Mouse (Mus musculus): ENCODE measurements around the gene Cdk2ap2. TPM values are rescaled to one million over a fixed set of nuclear protein-coding genes. Genes with fewer than 3 reads are reported as not detected.
"Not testable (repeated sequence)": the region's sequence is repeated elsewhere in the genome, so short reads cannot be mapped to it uniquely, and the experiment has no call there.

Cdk2ap2 gene
- total and polyA plus RNA-seq, 3 experiments: 25.4 to 60.2 (median 40.9) TPM

- Histone ChIP-seq H3K9me3 (replicated peaks) (no peaks in the 10 kb centered on the region), H3K4me1 (ENCODE audit: insufficient read depth, low read depth, low read length) (peaks cover 2% of the 10 kb centered on the region; the same call in 1 of the 2 replicates), H3K36me3 (replicated peaks) (no peaks in the 10 kb centered on the region), H3K4me3 (ENCODE audit: low read depth, low read length) (no peak overlapping the region), H3K27me3 (ENCODE audit: insufficient read depth, low read length) (peaks cover 27% of the 10 kb centered on the region)
- ATAC-seq (ENCODE audit: extremely low read depth, insufficient number of reproducible peaks, low FRiP score, poor library complexity, severe bottlenecking) (no peak), DNase-seq (ENCODE audit: low spot score) (no peak)
- TF ChIP-seq GATA1 (IDR thresholded peaks at IDR 0.05; ENCODE audit: borderline replicate concordance, low read length) (no peak), GATA2 (IDR thresholded peaks at IDR 0.05; ENCODE audit: borderline replicate concordance, low read depth, low read length) (no peak), POLR2AphosphoS5 (IDR thresholded peaks at IDR 0.05; ENCODE audit: insufficient replicate concordance, low read depth, low read length) (no peak), TAL1 (conservative IDR thresholded peaks at IDR 0.05; ENCODE audit: low read depth, low read length) (no peak), CTCF (IDR thresholded peaks at IDR 0.05; ENCODE audit: low read depth, low read length) (no peak)
Measured at GRCm38 (mm10) chr19:4066280-4066679, 30.7 kb upstream of the Cdk2ap2 start.

- H3K27me3 ChIP-seq (ENCODE audit: insufficient read depth, low read length): peaks cover 30% of the 10 kb centered on the region
- TF ChIP-seq GATA1 (IDR thresholded peaks at IDR 0.05; ENCODE audit: borderline replicate concordance, low read length): no peak
- TF ChIP-seq TAL1 (conservative IDR thresholded peaks at IDR 0.05; ENCODE audit: low read depth, low read length): no peak
- no peak for TF ChIP-seq POLR2AphosphoS5 (IDR thresholded peaks at IDR 0.05; ENCODE audit: insufficient replicate concordance, low read depth, low read length)
- TF ChIP-seq CTCF (IDR thresholded peaks at IDR 0.05; ENCODE audit: low read depth, low read length): no peak
- TF ChIP-seq GATA2 (IDR thresholded peaks at IDR 0.05; ENCODE audit: borderline replicate concordance, low read depth, low read length): no peak
- no peaks in the 10 kb centered on the region for H3K9me3 ChIP-seq (replicated peaks)
- H3K4me3 ChIP-seq (ENCODE audit: low read depth, low read length): no peak overlapping the region
- H3K4me1 ChIP-seq (ENCODE audit: insufficient read depth, low read depth, low read length): peaks cover 2% of the 10 kb centered on the region; the same call in 1 of the 2 replicates
- ATAC-seq (ENCODE audit: extremely low read depth, insufficient number of reproducible peaks, low FRiP score, poor library complexity, severe bottlenecking): no peak
- DNase-seq (ENCODE audit: low spot score): no peak
- no peaks in the 10 kb centered on the region for H3K36me3 ChIP-seq (replicated peaks)
Measured at GRCm38 (mm10) chr19:4066877-4067276, 30.1 kb upstream of the Cdk2ap2 start.

DNA sequence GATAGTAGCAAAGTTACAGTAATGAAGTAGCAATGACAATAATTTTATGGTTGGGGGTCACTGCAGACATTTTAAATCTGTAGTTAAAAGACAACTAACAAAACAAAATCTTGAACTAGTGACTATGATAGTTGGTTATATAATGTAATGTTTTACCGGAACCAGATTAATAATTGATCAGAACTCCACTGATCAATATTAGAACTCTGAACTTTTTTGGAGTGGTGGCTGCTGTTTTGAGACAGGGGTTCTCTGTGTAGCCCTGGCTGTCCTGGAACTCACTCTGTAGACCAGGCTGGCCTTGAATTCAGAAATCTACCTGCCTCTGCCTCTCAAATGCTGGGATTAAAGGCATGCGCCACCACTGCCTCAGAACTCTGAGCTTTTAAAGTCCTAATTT lies 28.7 kb upstream of the Cdk2ap2 start:
- not testable (repeated sequence) for H3K9me3 ChIP-seq (replicated peaks); H3K4me3 ChIP-seq (ENCODE audit: low read depth, low read length); H3K4me1 ChIP-seq (ENCODE audit: insufficient read depth, low read depth, low read length); ATAC-seq (ENCODE audit: extremely low read depth, insufficient number of reproducible peaks, low FRiP score, poor library complexity, severe bottlenecking); DNase-seq (ENCODE audit: low spot score); H3K36me3 ChIP-seq (replicated peaks)
- H3K27me3 ChIP-seq (ENCODE audit: insufficient read depth, low read length): peaks cover 32% of the 10 kb centered on the region

GRCm38 (mm10) chr19:4068717-4069410 lies 28.1 kb upstream of the Cdk2ap2 start:
- no peak for ATAC-seq (ENCODE audit: extremely low read depth, insufficient number of reproducible peaks, low FRiP score, poor library complexity, severe bottlenecking)
- Histone ChIP-seq H3K4me1 (ENCODE audit: insufficient read depth, low read depth, low read length) (peaks cover 2% of the 10 kb centered on the region; the same call in 1 of the 2 replicates), H3K9me3 (replicated peaks) (no peaks in the 10 kb centered on the region), H3K27me3 (ENCODE audit: insufficient read depth, low read length) (peaks cover 37% of the 10 kb centered on the region), H3K36me3 (replicated peaks) (no peaks in the 10 kb centered on the region), H3K4me3 (ENCODE audit: low read depth, low read length) (no peak overlapping the region)
- TF ChIP-seq POLR2AphosphoS5 (IDR thresholded peaks at IDR 0.05; ENCODE audit: insufficient replicate concordance, low read depth, low read length): no peak
- no peak for TF ChIP-seq CTCF (IDR thresholded peaks at IDR 0.05; ENCODE audit: low read depth, low read length)
- TF ChIP-seq GATA1 (IDR thresholded peaks at IDR 0.05; ENCODE audit: borderline replicate concordance, low read length): no peak
- no peak for TF ChIP-seq TAL1 (conservative IDR thresholded peaks at IDR 0.05; ENCODE audit: low read depth, low read length)
- no peak for TF ChIP-seq GATA2 (IDR thresholded peaks at IDR 0.05; ENCODE audit: borderline replicate concordance, low read depth, low read length)
- no peak for DNase-seq (ENCODE audit: low spot score)

GRCm38 (mm10) chr19:4070311-4070710 lies 26.7 kb upstream of the Cdk2ap2 start:
- Histone ChIP-seq H3K4me3 (ENCODE audit: low read depth, low read length) (no peak overlapping the region), H3K36me3 (replicated peaks) (no peaks in the 10 kb centered on the region), H3K27me3 (ENCODE audit: insufficient read depth, low read length) (peaks cover 38% of the 10 kb centered on the region), H3K9me3 (replicated peaks) (no peaks in the 10 kb centered on the region), H3K4me1 (ENCODE audit: insufficient read depth, low read depth, low read length) (peaks cover 2% of the 10 kb centered on the region; the same call in 1 of the 2 replicates)
- TF ChIP-seq CTCF (IDR thresholded peaks at IDR 0.05; ENCODE audit: low read depth, low read length): no peak
- TF ChIP-seq GATA2 (IDR thresholded peaks at IDR 0.05; ENCODE audit: borderline replicate concordance, low read depth, low read length): no peak
- no peak for TF ChIP-seq POLR2AphosphoS5 (IDR thresholded peaks at IDR 0.05; ENCODE audit: insufficient replicate concordance, low read depth, low read length)
- ATAC-seq (ENCODE audit: extremely low read depth, insufficient number of reproducible peaks, low FRiP score, poor library complexity, severe bottlenecking) (no peak), DNase-seq (ENCODE audit: low spot score) (no peak)

- H3K4me3 ChIP-seq (ENCODE audit: low read depth, low read length): no peak overlapping the region
- TF ChIP-seq GATA2 (IDR thresholded peaks at IDR 0.05; ENCODE audit: borderline replicate concordance, low read depth, low read length) (no peak), TAL1 (conservative IDR thresholded peaks at IDR 0.05; ENCODE audit: low read depth, low read length) (no peak), CTCF (IDR thresholded peaks at IDR 0.05; ENCODE audit: low read depth, low read length) (no peak), GATA1 (IDR thresholded peaks at IDR 0.05; ENCODE audit: borderline replicate concordance, low read length) (no peak), POLR2AphosphoS5 (IDR thresholded peaks at IDR 0.05; ENCODE audit: insufficient replicate concordance, low read depth, low read length) (no peak)
- ATAC-seq (ENCODE audit: extremely low read depth, insufficient number of reproducible peaks, low FRiP score, poor library complexity, severe bottlenecking) (no peak), DNase-seq (ENCODE audit: low spot score) (no peak)
- H3K9me3 ChIP-seq (replicated peaks): no peaks in the 10 kb centered on the region
- H3K36me3 ChIP-seq (replicated peaks): no peaks in the 10 kb centered on the region
- peaks cover 2% of the 10 kb centered on the region; the same call in 1 of the 2 replicates for H3K4me1 ChIP-seq (ENCODE audit: insufficient read depth, low read depth, low read length)
- H3K27me3 ChIP-seq (ENCODE audit: insufficient read depth, low read length): peaks cover 41% of the 10 kb centered on the region
Measured at GRCm38 (mm10) chr19:4070756-4071155, 26.2 kb upstream of the Cdk2ap2 start.
